Mouse (Mus musculus) left cerebral cortex, postnatal 14 days (tissue): Measurements from ENCODE around the gene Slc27a1. TPM values are rescaled to one million over a fixed set of nuclear protein-coding genes. Genes with fewer than 3 reads are reported as not detected.

Source experiments
- DNase-seq, 2 experiments: peaks; one replicate each; pipeline ENCODE4 v3.0.0; 2021 to 2022; ENCODE audit warnings: low spot score in 2 of 2, mixed read lengths in 1 of 2
- intact Hi-C: fragments of 180-260 bp; cut with DNase I; formaldehyde crosslinking; loops from one replicate; pipeline ENCODE4 v1.15.1; 2025
- total RNA-seq, 2 experiments: library from RNA; stranded (reverse); gene quantifications; 2 replicates each; pipeline ENCODE4 v1.2.3; 2021

Gene Slc27a1
- total RNA-seq, 2 experiments from 2014 or later = 82.0 to 84.3 TPM

DNA sequence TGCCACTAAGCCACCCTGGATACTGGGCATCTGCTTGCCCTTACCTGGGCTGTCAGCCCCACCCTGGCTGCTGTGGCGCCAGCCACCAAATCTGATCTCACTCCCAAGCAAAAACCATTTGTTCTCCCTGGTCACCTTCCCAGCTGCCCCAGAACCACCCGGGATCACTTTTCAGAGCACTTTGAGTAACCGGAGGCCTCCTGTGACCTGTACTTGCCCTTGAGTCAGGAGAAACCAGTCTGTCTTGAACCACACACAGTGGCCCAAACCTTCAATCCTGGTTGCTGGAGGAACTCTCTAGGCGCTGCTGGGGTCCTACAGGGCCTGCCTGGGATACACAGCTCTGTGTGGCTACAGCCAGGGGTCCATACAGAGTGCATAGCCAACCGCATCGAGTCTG, 15.9 kb upstream of the Slc27a1 start:
- no peak for DNase-seq
- intact Hi-C loops = no loop called here

GRCm38 (mm10) chr8:71554001-71554400, 14.7 kb upstream of the Slc27a1 start:
- intact Hi-C loops = no loop called here
- no peak for DNase-seq

DNA sequence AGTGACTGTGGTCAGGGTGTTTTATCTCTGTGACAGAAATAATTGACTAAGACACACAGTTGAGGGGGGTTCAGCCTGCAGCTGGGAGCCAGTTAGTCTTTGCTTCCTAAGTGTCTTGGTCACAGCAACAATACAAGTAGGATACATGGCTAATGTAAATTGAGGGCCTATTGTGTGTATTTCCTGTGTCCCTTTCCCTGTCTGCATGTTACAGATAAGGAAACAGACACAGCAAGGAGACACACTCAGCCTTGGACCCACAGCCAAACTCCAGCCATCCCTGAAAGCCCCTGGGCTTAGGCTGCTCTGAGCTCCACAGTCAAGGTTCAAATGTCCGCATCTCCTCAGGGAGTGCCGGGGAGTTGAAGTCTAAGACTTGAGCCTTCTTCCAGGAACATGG, 14.0 kb upstream of the Slc27a1 start:
- intact Hi-C loops = no loop called here

DNA sequence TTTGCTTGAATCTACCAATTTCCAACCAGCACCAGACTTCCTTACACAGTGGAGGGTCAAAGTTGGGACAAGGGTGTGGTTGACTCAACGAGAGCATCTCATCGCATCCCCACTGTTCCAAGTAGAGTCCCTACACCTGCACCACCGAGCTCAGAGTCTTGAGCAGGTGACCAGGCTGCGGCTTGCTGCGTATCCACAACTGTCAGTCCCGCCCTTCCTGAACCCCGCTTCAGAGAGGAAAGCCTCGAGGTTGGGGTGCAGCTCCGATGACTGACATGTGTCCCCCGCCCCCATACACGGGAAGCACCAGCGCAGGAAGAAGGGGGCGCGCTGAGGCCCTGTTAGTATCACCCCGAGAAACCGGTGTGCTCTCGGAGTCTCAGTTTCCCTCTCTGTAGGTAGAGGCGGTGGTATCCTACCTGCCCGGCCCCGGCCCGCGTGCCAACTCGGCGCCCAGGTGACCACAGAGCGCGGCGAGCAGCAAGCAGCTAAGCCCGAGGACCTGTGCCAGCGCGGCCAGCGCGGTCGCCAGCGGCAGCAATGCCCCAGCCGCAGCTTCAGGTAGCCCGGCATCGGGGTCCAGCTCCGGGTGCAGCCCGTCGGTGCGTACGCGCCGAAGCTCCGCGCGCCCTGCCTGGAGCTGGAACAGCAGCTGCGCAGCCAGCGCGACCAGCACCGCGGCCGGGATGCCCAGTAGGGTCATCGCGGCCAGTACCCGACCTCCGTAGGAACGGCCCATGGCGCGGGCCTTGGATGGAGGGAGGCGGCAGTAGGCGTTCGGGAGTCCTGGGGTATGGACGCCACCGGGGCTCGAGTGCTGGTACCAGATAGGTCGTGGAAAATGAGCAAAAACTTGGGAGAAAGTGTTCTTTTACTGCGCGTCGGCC, 10.4 kb upstream of the Slc27a1 start, which contains the start of gene Tmem221:
Tmem221 (minus strand) TSS at position 801 of the 887 bp plus-strand sequence.
- no peak for DNase-seq
- intact Hi-C loops = no loop called here

More for the DNA sequence above, 14.0 kb upstream of the Slc27a1 start:
- no peak for DNase-seq

- intact Hi-C loops = no loop called here
- no peak for DNase-seq
Measured at GRCm38 (mm10) chr8:71558958-71559690, 9.6 kb upstream of the Slc27a1 start.

- no peak for DNase-seq
- intact Hi-C loops = loop anchor here (2.0 kb wide), 1 partner anchor 101 kb away; no protein-coding TSS in a partner anchor
Measured at GRCm38 (mm10) chr8:71560071-71560470, 8.6 kb upstream of the Slc27a1 start.

DNA sequence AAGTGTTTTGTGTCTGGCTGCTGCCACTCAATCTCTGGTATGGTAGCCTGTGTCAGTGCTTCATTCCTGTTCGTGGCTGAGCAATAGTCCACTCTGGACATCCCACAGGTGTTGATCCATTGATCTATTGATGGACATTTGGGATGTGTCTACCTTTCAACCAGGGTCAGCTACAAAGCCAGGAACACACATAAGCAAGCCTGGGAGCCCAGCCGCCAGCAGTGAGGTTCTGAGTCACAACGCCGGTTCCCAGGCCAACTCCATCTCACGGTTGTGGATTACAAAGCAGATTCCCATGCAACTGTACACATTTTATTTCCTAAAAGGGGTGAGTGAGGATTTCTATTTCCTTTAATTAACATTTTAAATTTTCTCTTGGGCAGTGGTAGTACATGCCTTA, 7.9 kb upstream of the Slc27a1 start:
- intact Hi-C loops = loop anchor here (2.0 kb wide), 1 partner anchor 100 kb away; no protein-coding TSS in a partner anchor
- DNase-seq = no peak

DNA sequence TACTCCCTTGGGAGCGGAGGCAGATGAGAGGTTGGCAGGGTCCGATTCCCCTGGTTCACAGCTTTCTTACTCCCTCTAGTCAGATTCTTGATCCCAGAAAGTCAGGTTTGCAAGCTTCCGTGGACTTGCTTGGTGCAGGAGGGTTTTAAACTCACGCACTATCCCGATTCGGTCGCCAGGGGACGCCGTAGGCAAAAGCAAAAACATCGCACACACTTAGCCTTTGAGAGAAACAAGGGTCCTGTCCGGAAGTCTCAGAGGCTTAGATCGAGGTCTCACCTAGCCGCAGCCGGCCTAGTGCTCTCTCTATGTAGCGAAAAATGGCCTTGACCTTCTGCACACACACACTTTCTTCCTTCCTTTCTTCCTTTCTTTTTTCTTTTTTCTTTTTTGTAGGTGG, 7.3 kb upstream of the Slc27a1 start:
- DNase-seq = peak; percentile 47 to 66
- intact Hi-C loops = loop anchor here (2.0 kb wide), 1 partner anchor 99 kb away; no protein-coding TSS in a partner anchor

GRCm38 (mm10) chr8:71562751-71563150, 5.9 kb upstream of the Slc27a1 start:
- DNase-seq = peak; percentile 49 to 68

DNA sequence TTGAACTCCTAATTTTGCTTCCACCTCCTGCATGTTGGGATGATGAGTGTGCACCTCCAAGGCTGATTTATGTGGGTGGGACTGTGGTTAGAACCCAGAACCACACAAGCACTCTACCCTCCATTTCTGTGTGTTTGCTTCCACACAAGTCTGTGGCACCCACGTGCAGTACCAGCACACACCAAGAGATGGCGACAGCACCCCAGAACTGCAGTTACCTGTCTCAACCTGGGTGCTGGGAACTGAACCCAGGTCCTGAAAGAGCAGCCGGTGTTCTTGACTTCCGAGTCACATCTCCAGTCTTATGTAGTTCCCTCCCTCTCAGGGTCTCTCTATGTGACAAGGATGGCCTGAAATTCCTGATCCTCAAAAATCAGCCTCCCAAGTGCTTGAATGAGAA, 4.7 kb upstream of the Slc27a1 start:
- intact Hi-C loops = loop anchor here (2.0 kb wide), 1 partner anchor 29 kb away; the partner anchor contains the start of gene Pgls
- DNase-seq = no peak

More at GRCm38 (mm10) chr8:71562751-71563150, 5.9 kb upstream of the Slc27a1 start:
- intact Hi-C loops = loop anchor here (2.0 kb wide), 1 partner anchor 30 kb away; the partner anchor contains the start of gene Pgls

DNA sequence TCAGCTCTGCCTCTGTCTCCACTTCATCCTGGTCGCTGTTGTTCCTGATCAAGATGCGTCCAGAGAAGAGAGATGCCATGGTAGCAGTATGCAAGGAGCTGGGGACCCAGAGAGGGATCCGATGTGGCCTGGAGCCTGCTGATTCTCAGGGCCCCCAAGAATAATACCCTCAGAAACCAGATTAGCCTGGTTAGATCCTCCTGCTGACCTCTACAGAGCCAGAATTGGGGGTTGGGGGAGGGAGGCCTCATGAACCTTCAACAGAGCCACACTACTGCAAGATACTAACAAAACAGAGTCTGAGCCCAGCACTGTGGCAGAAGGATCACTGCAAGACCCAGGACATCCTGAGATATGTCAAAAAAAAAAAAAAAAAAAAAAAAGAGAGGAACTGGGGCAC, 2.2 kb upstream of the Slc27a1 start, which contains the start of gene Nxnl1:
Nxnl1 (minus strand) TSS at position 101 of the 400 bp plus-strand sequence.
- intact Hi-C loops = no loop called here
- no peak for DNase-seq

DNA sequence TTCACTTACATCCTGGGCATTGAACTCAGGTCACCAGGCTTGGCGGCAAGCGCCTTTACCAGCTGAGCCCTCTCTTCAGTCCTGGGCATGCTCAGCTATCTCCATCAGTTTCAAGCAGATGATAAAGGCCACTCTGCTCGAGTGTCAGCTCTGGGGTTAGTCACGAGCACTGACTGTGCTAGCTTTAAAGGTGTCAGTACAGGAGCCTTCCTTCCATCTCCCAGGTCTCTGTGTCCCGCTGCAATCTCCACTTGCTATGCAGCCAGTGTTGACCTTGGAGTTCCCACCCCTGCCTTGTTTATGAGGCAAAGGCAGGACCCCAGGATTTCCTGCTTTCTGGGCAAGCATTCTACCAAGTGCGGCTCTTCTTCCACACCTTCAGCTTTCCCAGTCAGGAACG, 1.1 kb upstream of the Slc27a1 start:
- intact Hi-C loops = no loop called here
- DNase-seq = no peak

GRCm38 (mm10) chr8:71568941-71569340, 259 bp downstream of the Slc27a1 start:
- no peak for DNase-seq
- intact Hi-C loops = no loop called here

GRCm38 (mm10) chr8:71569366-71570290, 946 bp downstream of the Slc27a1 start:
- peak; percentile 84 to 93 for DNase-seq
- intact Hi-C loops = no loop called here

GRCm38 (mm10) chr8:71570291-71570954, 1.7 kb downstream of the Slc27a1 start:
- intact Hi-C loops = no loop called here
- DNase-seq = peak; percentile 95 to 98

DNA sequence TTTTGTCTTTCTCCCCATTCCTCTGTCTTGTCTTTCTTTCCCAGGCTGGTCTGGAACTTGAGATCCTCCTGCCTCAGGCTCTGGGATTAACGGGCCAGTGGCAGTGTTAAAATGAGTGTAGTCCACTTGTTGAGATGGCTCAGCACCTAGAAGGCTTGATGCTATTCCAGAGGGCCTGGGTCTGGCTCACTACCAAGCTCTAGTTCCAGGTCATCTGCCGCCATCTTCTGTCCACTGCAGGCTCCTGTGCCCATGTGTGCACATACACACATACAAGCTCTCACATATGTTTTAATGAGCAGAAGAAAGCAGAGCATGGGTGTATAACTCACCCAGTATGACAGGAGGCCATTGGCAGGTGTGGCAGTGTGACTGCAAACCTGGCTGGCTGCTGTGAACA, 3.4 kb downstream of the Slc27a1 start:
- no peak for DNase-seq
- intact Hi-C loops = no loop called here

GRCm38 (mm10) chr8:71572847-71573633, 4.4 kb downstream of the Slc27a1 start:
- intact Hi-C loops = no loop called here
- peak; percentile 81 to 92 for DNase-seq

- intact Hi-C loops = no loop called here
Measured at GRCm38 (mm10) chr8:71574426-71574825, 5.7 kb downstream of the Slc27a1 start.

More at GRCm38 (mm10) chr8:71574426-71574825, 5.7 kb downstream of the Slc27a1 start:
- no peak for DNase-seq
